Mouse (Mus musculus) C2C12 (cell line): Measurements from ENCODE around the gene Pak2. TPM values are rescaled to one million over a fixed set of nuclear protein-coding genes. Genes with fewer than 3 reads are reported as not detected.
A peak's percentile ranks its signal among the peaks of the same experiment; 100 is the strongest.

Source experiments
- H3K27me3 ChIP-seq: one replicate; pipeline ENCODE4 v1.6.1; 2011; ENCODE audit not compliant: control insufficient read depth, insufficient read depth, insufficient read length
- H3K36me3 ChIP-seq: one replicate; pipeline ENCODE4 v1.6.1; 2011; ENCODE audit not compliant: control insufficient read depth, insufficient read depth
- H3K4me3 ChIP-seq: one replicate; pipeline ENCODE4 v1.5.1; 2011; ENCODE audit warnings: mild to moderate bottlenecking, control low read depth; ENCODE audit not compliant: poor library complexity, insufficient read depth, severe bottlenecking
- H3K79me2 ChIP-seq: one replicate; pipeline ENCODE4 v1.6.1; 2011; ENCODE audit not compliant: control insufficient read depth, insufficient read depth
- H3K79me3 ChIP-seq: one replicate; pipeline ENCODE4 v1.6.1; 2011; ENCODE audit warnings: low read depth, control low read depth
- H3ac ChIP-seq: one replicate; pipeline ENCODE3; 2011; ENCODE audit warnings: low read depth; ENCODE audit not compliant: control insufficient read depth, insufficient read length
- CEBPB ChIP-seq: IDR thresholded peaks from one replicate; pipeline ENCODE4 v1.6.1; 2011; ENCODE audit warnings: low read depth, mild to moderate bottlenecking, control low read depth, moderate library complexity
- CTCF ChIP-seq: IDR thresholded peaks from one replicate; pipeline ENCODE4 v1.5.1; 2011; ENCODE audit not compliant: control insufficient read depth, insufficient read depth, insufficient read length
- FOSL1 ChIP-seq: IDR thresholded peaks from one replicate; pipeline ENCODE4 v1.8.0; 2011; ENCODE audit warnings: mild to moderate bottlenecking, low read length; ENCODE audit not compliant: poor library complexity, insufficient read depth, severe bottlenecking
- MAX ChIP-seq: IDR thresholded peaks from one replicate; pipeline ENCODE4 v1.6.1; 2011; ENCODE audit warnings: mild to moderate bottlenecking, control low read depth
- MYOD1 ChIP-seq: IDR thresholded peaks from one replicate; pipeline ENCODE4 v1.6.1; 2011; ENCODE audit warnings: low read depth; ENCODE audit not compliant: control insufficient read depth, insufficient read length
- MYOG ChIP-seq: IDR thresholded peaks from one replicate; pipeline ENCODE4 v1.6.1; 2011; ENCODE audit not compliant: control insufficient read depth, insufficient read length; ENCODE audit errors: extremely low read depth
- USF1 ChIP-seq: IDR thresholded peaks from one replicate; pipeline ENCODE4 v1.6.1; 2011; ENCODE audit warnings: low read depth, mild to moderate bottlenecking, control low read depth, moderate library complexity
- polyA plus RNA-seq: library from polyadenylated mRNA; unstranded; fragments of >200 nt; fragmentation: generic; extraction: Trizol; gene quantifications from one replicate; pipeline ENCODE4 v1.2.1, GENCODE M21; 2012; ENCODE audit warnings: missing spikeins

The Pak2 gene
- polyA plus RNA-seq, 1 experiment, result 16.4 TPM

GRCm38 (mm10) chr16:32108578-32108977, 29.4 kb upstream of the Pak2 start:
- no peaks in the 10 kb centered on the region for H3K79me2 ChIP-seq
- H3K79me3 ChIP-seq, result no peaks in the 10 kb centered on the region
- TF ChIP-seq FOSL1, result no peak
- TF ChIP-seq CEBPB, result no peak
- TF ChIP-seq USF1, result no peak
- TF ChIP-seq CTCF, result no peak
- TF ChIP-seq MYOG, result no peak
- no peak for TF ChIP-seq MYOD1
- TF ChIP-seq MAX, result no peak
- H3K27me3 ChIP-seq, result no peaks in the 10 kb centered on the region
- H3K36me3 ChIP-seq, result peaks cover 6% of the 10 kb centered on the region
- no peak overlapping the region for H3K4me3 ChIP-seq
- no peak overlapping the region for H3ac ChIP-seq

- H3K27me3 ChIP-seq, result no peaks in the 10 kb centered on the region
- peaks cover 6% of the 10 kb centered on the region for H3K36me3 ChIP-seq
- no peaks in the 10 kb centered on the region for H3K79me2 ChIP-seq
- H3ac ChIP-seq, result no peak overlapping the region
- H3K4me3 ChIP-seq, result no peak overlapping the region
- TF ChIP-seq MYOG (no peak), USF1 (no peak), MYOD1 (no peak), CEBPB (no peak), CTCF (no peak)
- H3K79me3 ChIP-seq, result no peaks in the 10 kb centered on the region
Observed at GRCm38 (mm10) chr16:32108170-32108569, 29.0 kb upstream of the Pak2 start.

GRCm38 (mm10) chr16:32107342-32108045, 28.4 kb upstream of the Pak2 start:
- H3K36me3 ChIP-seq, result peaks cover 6% of the 10 kb centered on the region

GRCm38 (mm10) chr16:32105698-32106097, 26.6 kb upstream of the Pak2 start:
- H3ac ChIP-seq, result no peak overlapping the region
- no peak overlapping the region for H3K4me3 ChIP-seq
- TF ChIP-seq MYOD1 (no peak), USF1 (no peak), FOSL1 (no peak), MAX (no peak), CTCF (no peak), MYOG (no peak), CEBPB (no peak)
- peaks cover 11% of the 10 kb centered on the region for H3K36me3 ChIP-seq
- H3K79me3 ChIP-seq, result no peaks in the 10 kb centered on the region
- H3K79me2 ChIP-seq, result no peaks in the 10 kb centered on the region
- H3K27me3 ChIP-seq, result no peaks in the 10 kb centered on the region

More at GRCm38 (mm10) chr16:32107342-32108045, 28.4 kb upstream of the Pak2 start:
- no peaks in the 10 kb centered on the region for H3K79me3 ChIP-seq
- TF ChIP-seq MYOG (no peak), CTCF (no peak), FOSL1 (no peak), MYOD1 (no peak)
- no peak overlapping the region for H3ac ChIP-seq
- no peaks in the 10 kb centered on the region for H3K79me2 ChIP-seq
- H3K27me3 ChIP-seq, result no peaks in the 10 kb centered on the region
- no peak overlapping the region for H3K4me3 ChIP-seq

- no peak overlapping the region for H3K4me3 ChIP-seq
- H3K27me3 ChIP-seq, result no peaks in the 10 kb centered on the region
- no peak overlapping the region for H3ac ChIP-seq
- peaks cover 6% of the 10 kb centered on the region for H3K79me2 ChIP-seq
- peaks cover 1% of the 10 kb centered on the region for H3K79me3 ChIP-seq
- peaks cover 6% of the 10 kb centered on the region for H3K36me3 ChIP-seq
- TF ChIP-seq CEBPB (no peak), USF1 (no peak), MYOG (no peak), MAX (no peak)
Observed at GRCm38 (mm10) chr16:32102295-32102694, 23.2 kb upstream of the Pak2 start.

- no peaks in the 10 kb centered on the region for H3K27me3 ChIP-seq
- H3K79me2 ChIP-seq, result peaks cover 6% of the 10 kb centered on the region
- no peak for TF ChIP-seq CEBPB
- TF ChIP-seq CTCF, result no peak
- no peak for TF ChIP-seq FOSL1
- no peak for TF ChIP-seq MYOD1
- no peak for TF ChIP-seq USF1
- no peak for TF ChIP-seq MAX
- no peak for TF ChIP-seq MYOG
- peaks cover 3% of the 10 kb centered on the region for H3K79me3 ChIP-seq
- H3K36me3 ChIP-seq, result peaks cover 4% of the 10 kb centered on the region
- H3K4me3 ChIP-seq, result peak within 1 kb of the TSS; percentile 71
- peak within 1 kb of the TSS; percentile 74 for H3ac ChIP-seq
Observed at GRCm38 (mm10) chr16:32099638-32100150, 20.6 kb upstream of the Pak2 start, which contains the start of the genes Pigx and Cep19. Gene Pigx (minus strand): TSS chr16:32099740. Gene Cep19 (plus strand): TSS chr16:32099800.
